Mouse (Mus musculus): ENCODE measurements around the gene Ccdc144b.

Ccdc144b gene

GRCm38 (mm10) chr3:35994552-35995531, 58.5 kb downstream of the Ccdc144b start:
- Histone ChIP-seq H3K27me3 (ENCODE audit: control insufficient read depth, insufficient read depth, low read length, poor library complexity, severe bottlenecking) (no peaks in the 10 kb centered on the region), H3K36me3 (ENCODE audit: control insufficient read depth, insufficient read depth, low read length, poor library complexity, severe bottlenecking) (peaks cover 3% of the 10 kb centered on the region)
- DNase-seq (ENCODE audit: low read depth, low spot score), result no peak

DNA sequence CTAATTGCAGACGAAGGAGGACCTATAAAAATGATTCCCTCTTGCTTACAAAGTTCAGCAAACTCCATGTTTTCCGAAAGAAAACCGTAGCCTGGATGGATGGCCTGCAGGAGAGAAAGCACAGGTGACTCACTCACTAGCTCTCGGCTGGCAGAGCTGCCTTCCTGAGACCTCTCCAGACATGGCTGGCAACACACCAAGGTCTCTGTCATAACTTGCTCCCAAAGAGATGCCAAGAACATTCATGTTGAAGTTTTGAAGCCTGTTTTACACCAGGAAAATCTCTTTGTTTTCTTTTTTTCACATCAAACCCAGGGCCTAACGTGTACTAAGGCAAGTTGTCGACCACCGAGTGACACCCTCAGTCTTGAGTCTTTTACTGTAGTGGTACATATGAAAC, 62.6 kb downstream of the Ccdc144b start:
- DNase-seq (ENCODE audit: low read depth, low spot score), result no peak
- Histone ChIP-seq H3K27me3 (ENCODE audit: control insufficient read depth, insufficient read depth, low read length, poor library complexity, severe bottlenecking) (no peaks in the 10 kb centered on the region), H3K36me3 (ENCODE audit: control insufficient read depth, insufficient read depth, low read length, poor library complexity, severe bottlenecking) (peaks cover 7% of the 10 kb centered on the region; the same call in 1 of the 2 replicates)

GRCm38 (mm10) chr3:35988031-35988430, 65.3 kb downstream of the Ccdc144b start:
- peaks cover 11% of the 10 kb centered on the region; the same call in 1 of the 2 replicates for H3K36me3 ChIP-seq (ENCODE audit: control insufficient read depth, insufficient read depth, low read length, poor library complexity, severe bottlenecking)
- DNase-seq (ENCODE audit: low read depth, low spot score), result no peak
- no peaks in the 10 kb centered on the region for H3K27me3 ChIP-seq (ENCODE audit: control insufficient read depth, insufficient read depth, low read length, poor library complexity, severe bottlenecking)

GRCm38 (mm10) chr3:35986266-35986665, 67.1 kb downstream of the Ccdc144b start:
- no peak for DNase-seq (ENCODE audit: low read depth, low spot score)
- H3K27me3 ChIP-seq (ENCODE audit: control insufficient read depth, insufficient read depth, low read length, poor library complexity, severe bottlenecking), result no peaks in the 10 kb centered on the region

DNA sequence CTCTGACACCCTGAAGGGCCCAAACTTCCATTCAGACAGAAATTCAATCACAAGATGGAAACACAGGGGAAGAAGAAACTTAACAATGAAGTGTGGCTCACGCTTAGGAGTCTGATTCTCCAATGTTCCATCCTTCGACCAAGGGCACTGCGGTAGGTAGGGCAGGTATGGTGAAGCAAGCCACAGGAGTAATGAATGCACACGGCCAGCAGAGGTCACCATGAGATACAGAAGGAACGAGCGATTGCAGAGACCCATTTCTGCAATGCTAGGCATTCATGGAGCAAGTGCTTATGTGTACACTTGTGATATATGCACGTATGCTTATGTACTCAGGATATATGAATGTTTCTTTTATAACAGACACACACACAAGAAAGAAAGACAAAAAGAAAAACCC, 79.8 kb downstream of the Ccdc144b start:
- DNase-seq (ENCODE audit: low read depth, low spot score), result peak; percentile 73
- peaks cover 4% of the 10 kb centered on the region for H3K36me3 ChIP-seq (ENCODE audit: control insufficient read depth, insufficient read depth, low read length, poor library complexity, severe bottlenecking)
- H3K27me3 ChIP-seq (ENCODE audit: control insufficient read depth, insufficient read depth, low read length, poor library complexity, severe bottlenecking), result no peaks in the 10 kb centered on the region

More at GRCm38 (mm10) chr3:35986266-35986665, 67.1 kb downstream of the Ccdc144b start:
- peaks cover 13% of the 10 kb centered on the region; the same call in 1 of the 2 replicates for H3K36me3 ChIP-seq (ENCODE audit: control insufficient read depth, insufficient read depth, low read length, poor library complexity, severe bottlenecking)

DNA sequence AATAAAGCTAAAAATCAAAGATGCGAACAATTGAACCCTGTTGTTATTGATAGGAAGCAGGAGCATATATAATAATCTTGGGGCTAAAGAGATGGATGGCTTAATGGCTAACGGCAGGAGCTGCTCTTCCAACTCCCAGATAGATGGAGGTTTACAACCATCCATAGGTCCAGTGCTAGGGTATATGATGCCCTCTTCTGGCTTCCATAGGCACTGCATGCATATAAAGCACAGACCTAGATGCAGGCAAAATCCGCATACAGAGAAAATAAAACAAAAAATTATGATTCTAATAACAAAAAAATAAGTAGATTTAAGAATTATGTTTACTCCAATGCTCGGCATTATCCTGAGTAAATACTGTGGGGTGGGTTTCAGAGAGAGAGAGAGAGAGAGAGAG, 80.4 kb downstream of the Ccdc144b start:
- Histone ChIP-seq H3K36me3 (ENCODE audit: control insufficient read depth, insufficient read depth, low read length, poor library complexity, severe bottlenecking) (peaks cover 2% of the 10 kb centered on the region; the same call in 1 of the 2 replicates), H3K27me3 (ENCODE audit: control insufficient read depth, insufficient read depth, low read length, poor library complexity, severe bottlenecking) (no peaks in the 10 kb centered on the region)
- peak; percentile 57 for DNase-seq (ENCODE audit: low read depth, low spot score)

- Histone ChIP-seq H3K36me3 (ENCODE audit: control insufficient read depth, insufficient read depth, low read length, poor library complexity, severe bottlenecking) (peaks cover 2% of the 10 kb centered on the region; the same call in 1 of the 2 replicates), H3K27me3 (ENCODE audit: control insufficient read depth, insufficient read depth, low read length, poor library complexity, severe bottlenecking) (no peaks in the 10 kb centered on the region)
- DNase-seq (ENCODE audit: low read depth, low spot score), result no peak
Measured at GRCm38 (mm10) chr3:35971149-35971548, 82.2 kb downstream of the Ccdc144b start.

GRCm38 (mm10) chr3:35970441-35970840, 82.9 kb downstream of the Ccdc144b start:
- Histone ChIP-seq H3K27me3 (ENCODE audit: control insufficient read depth, insufficient read depth, low read length, poor library complexity, severe bottlenecking) (no peaks in the 10 kb centered on the region), H3K36me3 (ENCODE audit: control insufficient read depth, insufficient read depth, low read length, poor library complexity, severe bottlenecking) (peaks cover 2% of the 10 kb centered on the region; the same call in 1 of the 2 replicates)
- DNase-seq (ENCODE audit: low read depth, low spot score), result no peak

DNA sequence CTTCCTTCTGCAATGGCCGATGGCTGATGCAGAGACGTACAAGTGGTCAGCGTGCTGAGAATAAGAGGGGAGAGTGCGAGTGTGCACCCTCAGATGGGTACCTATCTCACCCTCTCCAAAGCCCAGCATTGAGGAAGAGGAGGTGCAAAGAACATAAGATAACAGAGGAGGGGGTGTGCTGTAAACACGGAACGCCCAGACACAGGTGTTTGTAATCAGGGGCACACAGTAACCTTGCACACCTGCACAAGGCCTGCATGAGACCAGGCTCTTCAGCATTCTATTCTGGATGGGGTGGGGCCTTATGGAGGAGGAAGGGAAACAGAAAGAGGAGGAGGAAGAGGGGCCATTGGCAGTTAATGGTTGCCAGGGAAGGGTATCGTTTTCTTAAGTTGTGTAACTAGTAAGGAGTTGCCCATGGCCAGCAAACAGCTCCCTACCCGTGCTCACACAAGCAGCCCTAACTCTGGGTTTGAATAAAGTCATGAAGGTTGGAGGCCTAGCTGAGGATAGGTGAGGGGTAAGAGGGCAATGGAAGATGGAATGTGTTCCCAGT, 85.9 kb downstream of the Ccdc144b start:
- H3K27me3 ChIP-seq (ENCODE audit: control insufficient read depth, insufficient read depth, low read length, poor library complexity, severe bottlenecking), result no peaks in the 10 kb centered on the region
- peaks cover 3% of the 10 kb centered on the region for H3K36me3 ChIP-seq (ENCODE audit: control insufficient read depth, insufficient read depth, low read length, poor library complexity, severe bottlenecking)
- no peak for DNase-seq (ENCODE audit: low read depth, low spot score)

DNA sequence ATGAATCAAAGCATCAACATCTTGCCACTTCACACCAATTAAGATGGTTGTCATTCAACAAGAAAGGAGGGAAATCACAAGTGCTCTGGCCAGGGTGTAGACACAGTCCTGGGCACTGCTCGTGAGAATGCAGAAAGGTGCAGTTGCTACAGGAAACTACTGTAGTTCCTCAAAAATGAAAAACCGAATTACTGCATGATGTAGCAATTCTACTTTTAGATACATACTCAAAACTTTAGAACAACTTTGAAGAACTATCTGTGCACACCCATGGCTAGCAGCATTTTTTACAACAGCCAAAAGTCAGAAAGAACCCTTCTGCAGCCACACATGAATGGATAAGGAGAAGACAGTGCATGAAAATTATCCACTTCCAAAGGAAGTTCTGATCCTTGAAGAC, 86.9 kb downstream of the Ccdc144b start:
- H3K27me3 ChIP-seq (ENCODE audit: control insufficient read depth, insufficient read depth, low read length, poor library complexity, severe bottlenecking), result no peaks in the 10 kb centered on the region
- peaks cover 4% of the 10 kb centered on the region for H3K36me3 ChIP-seq (ENCODE audit: control insufficient read depth, insufficient read depth, low read length, poor library complexity, severe bottlenecking)
- DNase-seq (ENCODE audit: low read depth, low spot score), result peak; percentile 6

DNA sequence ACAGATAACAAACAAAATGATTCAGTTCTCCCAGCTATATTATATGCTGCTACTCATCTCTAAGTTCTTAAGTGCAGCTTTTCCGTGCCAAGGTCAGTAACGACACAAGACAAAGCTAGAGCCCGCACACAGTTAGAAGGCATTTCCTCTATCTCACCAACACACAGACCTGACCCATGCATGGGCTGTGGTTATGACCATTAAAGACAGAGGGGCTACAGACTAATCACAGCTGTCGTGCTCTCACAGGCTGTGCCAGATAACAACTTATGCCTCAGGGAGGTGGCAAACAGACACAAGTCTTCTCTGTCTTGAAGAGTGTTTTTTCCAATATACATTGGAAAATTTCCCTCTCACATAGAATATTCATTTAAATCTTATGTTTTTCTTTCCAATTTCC, 88.4 kb downstream of the Ccdc144b start:
- H3K36me3 ChIP-seq (ENCODE audit: control insufficient read depth, insufficient read depth, low read length, poor library complexity, severe bottlenecking), result peaks cover 6% of the 10 kb centered on the region
- DNase-seq (ENCODE audit: low read depth, low spot score), result no peak
- H3K27me3 ChIP-seq (ENCODE audit: control insufficient read depth, insufficient read depth, low read length, poor library complexity, severe bottlenecking), result no peaks in the 10 kb centered on the region

DNA sequence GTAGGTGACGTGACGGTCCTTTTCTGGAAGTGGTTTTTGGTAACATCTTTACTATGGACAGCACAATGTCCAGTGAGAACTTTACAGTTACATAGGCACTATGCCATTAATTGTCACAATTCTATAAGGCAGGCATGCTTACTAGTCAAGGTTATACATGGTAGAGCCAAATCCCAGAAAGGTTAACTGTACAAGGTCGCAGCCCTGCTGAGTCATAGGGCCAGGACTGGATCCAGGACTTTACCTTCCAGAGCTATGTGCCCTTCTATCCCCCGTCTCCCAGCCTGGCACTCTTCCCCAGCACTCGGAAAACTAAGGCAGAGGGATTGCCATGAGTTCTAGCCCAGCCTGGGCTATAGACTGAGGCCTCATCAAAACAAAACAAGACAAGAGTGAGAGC, 89.4 kb downstream of the Ccdc144b start:
- peaks cover 6% of the 10 kb centered on the region for H3K36me3 ChIP-seq (ENCODE audit: control insufficient read depth, insufficient read depth, low read length, poor library complexity, severe bottlenecking)
- H3K27me3 ChIP-seq (ENCODE audit: control insufficient read depth, insufficient read depth, low read length, poor library complexity, severe bottlenecking), result no peaks in the 10 kb centered on the region
- DNase-seq (ENCODE audit: low read depth, low spot score), result no peak

DNA sequence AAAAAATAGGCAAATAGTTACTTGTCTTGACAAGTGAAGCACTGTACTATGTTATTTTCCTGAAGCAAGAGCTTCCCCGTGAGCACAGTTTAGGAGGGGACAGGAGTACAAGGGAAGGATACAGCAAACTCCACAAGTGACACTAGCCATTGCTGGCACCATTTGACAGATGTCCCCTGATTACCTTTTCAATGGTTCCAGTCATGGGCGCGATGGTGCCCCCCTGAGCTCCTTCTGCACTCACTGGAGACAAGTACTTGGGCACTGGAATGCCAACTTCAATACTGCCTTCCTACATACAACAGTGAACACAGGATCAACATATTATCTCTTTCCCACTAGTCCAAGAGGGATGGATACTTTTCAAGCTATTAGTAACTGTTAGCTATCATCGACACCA, 89.9 kb downstream of the Ccdc144b start:
- Histone ChIP-seq H3K27me3 (ENCODE audit: control insufficient read depth, insufficient read depth, low read length, poor library complexity, severe bottlenecking) (no peaks in the 10 kb centered on the region), H3K36me3 (ENCODE audit: control insufficient read depth, insufficient read depth, low read length, poor library complexity, severe bottlenecking) (peaks cover 7% of the 10 kb centered on the region)
- DNase-seq (ENCODE audit: low read depth, low spot score), result no peak

GRCm38 (mm10) chr3:35962967-35963366, 90.4 kb downstream of the Ccdc144b start:
- H3K27me3 ChIP-seq (ENCODE audit: control insufficient read depth, insufficient read depth, low read length, poor library complexity, severe bottlenecking), result no peaks in the 10 kb centered on the region
- DNase-seq (ENCODE audit: low read depth, low spot score), result peak; percentile 15
- H3K36me3 ChIP-seq (ENCODE audit: control insufficient read depth, insufficient read depth, low read length, poor library complexity, severe bottlenecking), result peaks cover 7% of the 10 kb centered on the region

Data from splenic B cell, adult 2 months (primary cell).